Mouse (Mus musculus): ENCODE results near the gene Fkbp1a.

- TF ChIP-seq POLR2A (IDR thresholded peaks at IDR 0.05; ENCODE audit: borderline replicate concordance, extremely low read depth, insufficient read depth, insufficient read length, poor library complexity, severe bottlenecking) (no peak), CTCF (IDR thresholded peaks at IDR 0.05; ENCODE audit: borderline replicate concordance, extremely low read depth, insufficient read depth, insufficient read length) (0 out of 2 replicates have a peak, but pooled peaks have one; percentile 12)
Observed at GRCm38 (mm10) chr2:151504226-151504625, 38.1 kb upstream of the Fkbp1a start.
